Mouse (Mus musculus): Measurements from ENCODE around the gene Bad.

Bad gene

DNA sequence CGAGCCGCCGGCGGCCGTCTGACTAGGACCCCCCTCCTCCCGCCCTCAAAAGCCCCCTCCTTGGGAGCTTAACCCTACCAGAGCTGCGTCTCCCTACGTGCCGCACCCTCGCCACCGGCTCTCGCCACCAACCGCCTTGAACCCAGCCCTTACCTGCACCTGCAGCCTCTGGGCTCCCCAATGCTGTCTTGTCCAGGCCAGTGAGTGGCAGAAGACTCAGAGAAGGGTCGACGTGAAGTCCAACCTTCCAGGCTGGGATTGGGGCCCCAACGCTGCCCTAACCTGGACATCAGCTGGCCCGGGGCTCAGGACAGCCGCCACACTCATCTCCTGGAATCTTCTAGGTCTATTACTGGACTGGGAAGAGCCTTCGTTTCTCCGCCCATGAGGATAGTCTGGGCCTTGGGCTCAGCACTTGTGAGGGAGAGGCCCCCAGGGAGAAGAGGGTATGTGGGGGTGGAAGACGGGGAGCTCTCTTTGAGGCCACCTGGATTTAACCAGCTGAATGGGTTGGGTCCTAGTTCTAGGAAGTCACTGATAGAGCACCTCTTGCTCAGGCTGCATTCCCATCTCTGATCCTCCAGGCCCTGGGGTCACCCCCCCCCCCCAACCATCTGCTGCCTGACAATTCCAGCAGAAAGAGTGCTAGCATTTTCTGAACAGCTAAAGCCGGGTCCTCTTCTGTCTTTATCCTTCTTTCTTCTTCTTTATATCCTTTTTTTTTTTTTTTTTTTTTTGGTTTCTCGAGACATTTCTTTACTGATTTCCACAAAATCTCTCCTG, 7.3 kb upstream of the Bad start, which contains the start of gene Kcnk4:
Gene Kcnk4, minus strand, starts transcription at position 321 of the 783 bp plus-strand sequence.
- DNase-seq (ENCODE audit: low read depth, low spot score): no peak

DNA sequence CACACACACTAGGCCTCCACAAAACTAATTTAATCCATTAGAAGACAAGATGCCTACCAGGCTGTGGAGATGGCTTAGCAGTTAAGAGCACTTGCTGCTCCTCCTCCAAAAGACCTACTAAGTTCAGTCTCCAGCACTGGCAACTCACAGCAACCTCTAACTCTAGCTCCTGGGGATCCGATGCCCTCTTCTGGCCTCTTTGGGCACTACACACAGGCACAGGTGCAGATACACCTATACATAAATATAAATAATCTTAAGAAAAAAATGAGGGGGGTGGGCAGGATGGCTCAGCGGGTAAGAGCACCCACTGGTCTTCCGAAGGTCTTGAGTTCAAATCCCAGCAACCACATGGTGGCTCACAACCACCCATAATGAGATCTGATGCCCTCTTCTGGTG, 5.4 kb upstream of the Bad start:
- DNase-seq (ENCODE audit: low read depth, low spot score): peak; percentile 46

DNA sequence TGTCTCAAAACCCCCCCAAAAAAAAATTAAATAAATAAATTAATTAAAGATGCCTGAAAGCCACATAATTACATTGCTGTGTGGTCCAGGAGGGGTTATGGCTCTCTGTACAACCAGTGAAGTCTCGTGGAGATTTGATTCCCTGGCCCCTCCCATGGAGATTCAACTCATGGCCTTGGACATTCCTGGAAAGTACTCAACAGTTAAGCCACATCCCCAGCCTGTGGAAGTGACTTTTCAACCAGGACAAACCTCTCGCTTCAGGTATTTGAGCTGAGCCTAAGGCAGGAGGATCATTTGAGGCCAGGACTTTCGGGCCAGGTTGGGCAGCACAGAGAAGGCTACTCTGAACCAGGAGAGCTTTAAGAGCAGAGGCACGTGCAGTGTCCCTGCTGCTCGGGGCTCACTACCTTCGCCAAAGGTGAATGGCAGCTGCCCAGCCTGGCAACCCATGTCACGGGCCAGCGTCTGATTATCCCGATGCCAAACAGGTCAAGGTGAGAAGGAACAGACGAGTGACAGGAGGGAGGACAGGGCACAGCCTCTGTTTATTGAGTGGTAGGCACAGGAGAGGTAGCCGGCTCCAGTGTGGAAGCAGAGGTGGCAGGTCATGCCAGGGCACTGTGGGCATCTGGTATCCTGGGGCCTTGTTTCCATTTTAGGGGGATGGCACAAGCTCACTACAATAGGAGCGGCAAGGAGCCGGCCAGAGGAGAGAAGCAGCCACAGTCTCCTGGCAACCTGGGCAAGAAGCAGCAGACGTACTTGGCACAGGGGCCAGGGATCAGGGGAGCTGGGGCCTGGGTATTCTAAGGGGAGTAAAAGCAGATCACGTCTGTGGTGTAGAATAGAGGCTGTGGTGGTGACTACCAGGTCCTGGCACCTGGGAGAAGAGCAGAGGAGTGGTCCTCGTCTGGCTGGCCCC, 3.9 kb upstream of the Bad start:
- DNase-seq (ENCODE audit: low read depth, low spot score): no peak

DNA sequence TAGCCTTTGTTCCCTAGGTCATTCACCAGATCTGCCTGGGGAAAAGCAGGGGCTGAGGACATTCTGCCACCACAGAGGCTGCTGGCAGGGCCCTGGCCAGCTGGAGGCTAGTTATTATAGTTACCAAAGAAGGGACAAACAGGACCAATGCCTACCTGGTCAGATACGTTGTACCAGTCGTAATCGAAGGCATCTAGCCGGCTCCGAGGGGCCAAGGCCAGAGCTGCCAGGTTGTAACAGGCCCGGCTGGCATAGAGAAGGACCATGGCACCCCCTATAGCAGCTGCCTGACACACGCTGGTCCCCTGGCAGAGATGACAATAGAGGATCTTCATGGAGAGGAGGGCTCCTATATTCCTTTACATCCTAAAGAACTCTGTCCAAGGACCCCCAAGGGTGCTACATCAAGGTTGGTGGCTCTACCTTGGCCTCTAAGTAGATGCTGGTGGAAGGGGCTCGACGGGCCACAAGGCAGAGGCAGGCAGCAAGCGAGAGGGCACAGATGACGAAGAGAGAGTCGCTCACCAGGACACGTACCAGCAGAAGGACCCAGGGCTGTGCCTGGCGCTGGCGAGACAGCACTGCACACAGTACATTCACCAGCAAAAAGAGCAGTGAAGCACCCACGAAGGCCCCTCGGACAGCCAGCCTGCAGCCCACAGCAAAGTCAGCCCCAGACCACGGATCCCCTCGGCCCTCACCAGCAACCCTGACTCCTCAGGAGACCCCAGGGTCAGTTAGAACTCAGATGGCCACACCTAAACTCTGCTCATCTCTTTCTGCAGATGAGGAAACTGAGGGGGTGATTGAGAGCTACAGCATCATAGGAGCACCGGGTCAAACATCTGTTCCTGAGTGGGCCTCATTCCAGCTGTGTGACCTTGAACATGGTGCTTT, 2.3 kb upstream of the Bad start:
- DNase-seq (ENCODE audit: low read depth, low spot score): no peak

DNA sequence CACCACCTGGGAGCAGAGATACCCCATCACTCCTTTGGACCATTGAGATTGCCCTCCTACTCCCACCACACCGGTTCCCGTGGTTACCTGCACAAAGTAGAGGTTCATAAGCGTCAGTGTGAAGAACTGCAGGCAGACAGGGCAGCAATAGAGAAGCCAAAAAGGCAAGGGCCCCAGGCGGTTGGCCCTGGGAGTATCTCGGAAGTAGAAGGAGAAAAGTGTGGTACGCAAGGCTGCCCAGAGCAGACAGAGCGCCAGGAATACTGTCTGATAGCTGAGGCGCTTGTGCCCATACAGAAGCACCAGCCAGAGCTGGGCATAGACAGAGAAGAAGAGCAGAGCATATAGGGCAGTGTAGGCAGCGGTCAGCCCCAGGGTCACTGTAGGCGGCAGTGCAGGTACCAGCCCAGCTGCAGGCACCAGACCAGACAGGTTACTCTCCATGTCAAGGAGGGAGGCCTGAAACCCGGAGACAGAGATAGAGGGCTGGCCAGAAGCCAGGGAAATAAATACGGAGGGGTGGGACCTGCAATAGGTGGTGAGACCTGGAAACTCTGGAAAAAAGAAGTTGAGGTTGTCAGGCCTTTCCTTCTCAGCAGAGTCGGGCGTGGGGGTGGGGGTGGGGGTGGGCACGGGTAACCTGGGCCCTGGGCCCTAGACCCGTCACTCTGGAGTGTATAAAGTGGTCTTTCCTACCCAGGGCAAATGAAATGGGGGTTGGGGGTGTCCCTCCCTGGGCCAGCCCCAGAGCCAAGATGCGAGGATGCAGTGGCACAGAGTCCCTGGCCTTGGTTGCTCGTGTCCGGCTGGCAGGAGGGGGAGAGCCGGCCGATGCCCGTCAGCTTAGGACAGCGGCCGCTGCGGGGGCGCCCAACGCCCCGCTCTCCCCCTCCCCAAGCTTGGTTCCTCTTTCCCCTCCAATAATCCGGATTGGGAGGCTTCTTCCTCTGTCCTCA, 987 bp upstream of the Bad start:
- peak; percentile 31 for DNase-seq (ENCODE audit: low read depth, low spot score)

DNA sequence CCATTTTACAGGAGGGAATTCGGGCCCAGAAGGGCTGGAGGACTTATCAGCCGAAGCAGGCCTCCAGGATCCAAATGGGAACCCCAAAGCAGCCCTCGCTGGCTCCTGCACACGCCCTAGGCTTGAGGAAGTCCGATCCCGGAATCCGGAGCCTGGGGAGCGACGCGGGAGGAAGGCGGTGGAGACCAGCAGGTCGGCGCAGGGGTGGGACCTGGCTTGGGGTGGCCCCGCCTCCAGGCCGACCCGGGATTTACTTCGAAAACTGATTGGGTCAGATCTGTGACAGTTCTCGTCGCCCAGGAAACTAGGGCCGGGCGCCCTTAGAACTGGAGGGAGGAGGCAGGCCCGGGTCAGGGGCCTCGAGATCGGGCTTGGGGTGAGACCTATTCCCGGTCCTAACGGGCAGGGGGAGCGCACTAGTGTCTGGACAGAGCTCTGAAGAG, 609 bp downstream of the Bad start, which contains the start of gene Gpr137:
Gene Gpr137, minus strand, starts transcription at position 232 of the 443 bp plus-strand sequence.
- DNase-seq (ENCODE audit: low read depth, low spot score): peak; percentile 97

DNA sequence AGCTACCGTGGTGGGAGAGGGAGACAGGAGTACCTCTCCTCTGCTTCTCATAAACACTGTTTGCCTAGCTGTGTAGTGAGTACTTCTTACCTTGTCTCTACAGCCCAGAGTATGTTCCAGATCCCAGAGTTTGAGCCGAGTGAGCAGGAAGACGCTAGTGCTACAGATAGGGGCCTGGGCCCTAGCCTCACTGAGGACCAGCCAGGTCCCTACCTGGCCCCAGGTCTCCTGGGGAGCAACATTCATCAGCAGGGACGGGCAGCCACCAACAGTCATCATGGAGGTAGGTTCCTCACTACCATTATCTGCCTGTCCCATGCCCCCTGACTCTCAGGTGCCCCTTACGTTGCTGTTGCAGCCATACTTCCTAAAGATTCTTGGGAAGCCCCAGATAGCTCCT, 1.1 kb downstream of the Bad start:
- no peak for DNase-seq (ENCODE audit: low read depth, low spot score)

DNA sequence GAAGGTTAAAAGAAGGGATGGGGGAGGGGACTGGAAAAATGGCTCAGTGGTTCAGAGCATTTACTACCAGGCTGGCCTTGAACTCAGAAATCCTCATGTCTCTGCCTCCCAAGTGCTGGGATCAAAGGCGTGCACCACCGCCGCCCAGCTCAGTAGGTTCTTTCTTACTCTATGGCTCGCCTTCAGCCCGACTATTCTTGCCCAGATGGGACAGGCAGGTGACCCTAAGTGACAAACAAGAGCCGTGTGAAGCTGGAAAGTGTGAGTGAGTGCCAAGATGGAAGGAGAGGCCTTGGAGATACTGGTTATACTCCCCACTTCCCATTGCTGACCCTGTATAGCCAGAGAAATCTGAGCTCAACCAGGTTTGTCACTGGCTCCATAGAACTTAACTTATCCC, 2.0 kb downstream of the Bad start:
- DNase-seq (ENCODE audit: low read depth, low spot score): no peak

DNA sequence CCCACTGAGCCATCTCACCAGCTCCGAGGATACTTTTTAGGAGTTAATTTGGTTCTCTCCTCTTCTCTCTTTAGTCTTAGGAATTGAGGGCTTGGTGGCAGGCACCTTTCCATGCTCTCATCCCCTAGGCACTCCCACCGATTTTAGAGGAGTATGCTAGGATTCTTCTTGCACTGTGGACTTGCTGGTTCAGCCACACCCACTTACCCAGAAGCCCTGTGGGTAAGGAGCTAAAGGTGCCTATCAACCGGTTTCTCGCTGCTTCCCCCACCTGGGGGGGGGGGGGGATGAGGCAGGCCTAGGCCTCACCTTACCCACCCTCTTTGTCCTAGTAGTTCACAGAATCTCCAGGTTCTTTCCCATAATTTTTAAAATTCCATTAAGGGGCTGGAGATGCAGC, 6.1 kb downstream of the Bad start:
- no peak for DNase-seq (ENCODE audit: low read depth, low spot score)

DNA sequence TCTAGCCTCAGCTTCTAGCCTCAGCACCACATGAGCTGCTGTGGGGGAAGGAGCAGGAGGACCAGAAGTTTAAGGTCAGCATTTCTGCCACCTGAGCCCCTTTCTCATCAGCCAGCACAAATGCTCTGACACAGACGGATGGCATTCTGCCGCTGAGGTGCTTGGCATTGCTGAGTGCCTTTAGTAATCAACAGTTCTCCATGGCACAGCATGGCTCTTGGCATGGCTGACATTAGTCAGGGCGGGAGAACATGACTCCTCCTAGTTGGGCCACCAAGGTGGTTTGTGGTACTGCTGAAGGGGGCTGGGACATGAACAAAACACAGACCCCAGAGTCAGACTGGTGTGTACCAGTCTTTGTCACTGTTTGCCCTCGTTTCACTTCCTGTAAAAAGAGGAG, 6.5 kb downstream of the Bad start:
- no peak for DNase-seq (ENCODE audit: low read depth, low spot score)

DNA sequence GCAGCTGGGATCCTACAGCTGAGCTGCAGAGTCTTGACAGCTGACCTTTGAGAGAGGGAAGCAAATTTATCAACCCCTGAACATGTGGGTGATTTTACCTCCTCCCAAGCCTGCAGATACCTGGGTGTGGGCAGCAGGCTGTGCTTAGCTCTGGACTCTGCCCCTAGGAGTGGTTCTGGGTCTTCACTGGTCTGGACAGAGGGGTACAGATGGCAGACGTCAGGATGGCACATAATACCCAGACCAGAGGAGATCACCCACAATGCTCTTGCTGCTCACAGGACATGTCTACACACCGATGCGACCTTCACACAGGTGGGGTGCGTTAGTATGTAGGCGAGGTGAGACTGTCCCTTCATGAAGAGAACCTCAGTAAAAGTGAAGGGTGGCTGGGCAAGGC, 7.9 kb downstream of the Bad start:
- peak; percentile 29 for DNase-seq (ENCODE audit: low read depth, low spot score)

DNA sequence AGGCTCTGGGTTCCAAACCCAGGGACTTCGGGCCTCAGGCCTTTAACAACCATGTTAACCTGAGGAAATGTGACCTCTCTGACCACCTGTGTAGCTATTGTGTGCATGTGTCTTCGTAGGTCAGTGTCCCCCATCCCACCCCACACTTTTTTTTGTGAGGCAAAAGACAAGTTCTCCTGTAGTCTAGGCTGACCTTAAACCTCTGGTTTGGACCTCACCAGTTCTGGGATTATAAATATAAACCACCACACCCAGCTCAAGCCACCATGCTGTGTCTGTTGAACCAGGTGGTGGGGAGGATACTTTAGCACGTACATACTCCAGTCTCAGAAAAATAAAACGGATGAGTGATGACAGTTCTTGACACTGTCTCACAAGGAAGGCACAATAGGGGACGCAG, 8.3 kb downstream of the Bad start:
- no peak for DNase-seq (ENCODE audit: low read depth, low spot score)

DNA sequence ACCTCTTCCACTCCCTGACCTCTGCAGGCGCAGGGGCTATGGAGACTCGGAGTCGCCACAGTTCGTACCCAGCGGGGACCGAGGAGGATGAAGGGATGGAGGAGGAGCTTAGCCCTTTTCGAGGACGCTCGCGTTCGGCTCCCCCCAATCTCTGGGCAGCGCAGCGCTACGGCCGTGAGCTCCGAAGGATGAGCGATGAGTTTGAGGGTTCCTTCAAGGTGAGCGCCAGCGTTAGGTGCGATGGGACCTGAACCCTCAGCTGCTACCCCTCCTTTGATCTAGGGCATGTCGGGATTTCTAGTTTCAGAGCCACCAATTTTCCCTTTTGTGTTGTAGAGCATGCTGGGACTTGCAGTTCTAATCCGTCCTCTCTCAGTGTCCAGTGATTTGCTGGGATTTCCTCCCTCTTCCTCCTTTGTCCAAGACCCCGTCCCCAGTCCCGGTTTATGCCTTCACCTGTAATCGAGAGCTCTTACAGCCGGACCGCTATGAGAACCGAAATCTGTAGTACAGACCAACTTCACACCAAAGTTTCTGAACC, 9.0 kb downstream of the Bad start:
- DNase-seq (ENCODE audit: low read depth, low spot score): peak; percentile 75

DNA sequence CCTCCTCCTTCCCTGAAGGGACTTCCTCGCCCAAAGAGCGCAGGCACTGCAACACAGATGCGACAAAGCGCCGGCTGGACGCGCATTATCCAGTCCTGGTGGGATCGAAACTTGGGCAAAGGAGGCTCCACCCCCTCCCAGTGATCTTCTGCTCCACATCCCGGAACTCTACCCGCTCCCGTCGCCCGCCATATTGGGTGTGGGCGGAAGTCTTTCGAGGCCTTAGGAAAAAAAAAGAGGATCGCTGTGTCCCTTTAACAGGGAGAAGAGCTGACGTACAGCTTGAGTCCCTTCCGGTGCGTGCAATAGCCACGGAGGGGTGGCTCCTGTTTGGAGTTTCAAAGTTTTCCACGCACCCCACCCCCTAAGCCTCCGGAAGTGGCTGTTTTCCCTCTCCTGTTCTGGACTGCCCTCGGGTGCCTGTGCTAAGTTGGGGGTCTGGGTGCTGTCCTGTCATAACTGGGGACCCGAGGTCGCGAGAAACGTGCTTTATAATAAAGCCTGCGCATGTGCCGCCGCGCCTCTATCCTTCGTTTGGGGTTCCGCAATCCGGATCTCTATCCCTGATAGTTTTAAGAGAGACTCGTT, 9.8 kb downstream of the Bad start:
- DNase-seq (ENCODE audit: low read depth, low spot score): peak; percentile 99

DNA sequence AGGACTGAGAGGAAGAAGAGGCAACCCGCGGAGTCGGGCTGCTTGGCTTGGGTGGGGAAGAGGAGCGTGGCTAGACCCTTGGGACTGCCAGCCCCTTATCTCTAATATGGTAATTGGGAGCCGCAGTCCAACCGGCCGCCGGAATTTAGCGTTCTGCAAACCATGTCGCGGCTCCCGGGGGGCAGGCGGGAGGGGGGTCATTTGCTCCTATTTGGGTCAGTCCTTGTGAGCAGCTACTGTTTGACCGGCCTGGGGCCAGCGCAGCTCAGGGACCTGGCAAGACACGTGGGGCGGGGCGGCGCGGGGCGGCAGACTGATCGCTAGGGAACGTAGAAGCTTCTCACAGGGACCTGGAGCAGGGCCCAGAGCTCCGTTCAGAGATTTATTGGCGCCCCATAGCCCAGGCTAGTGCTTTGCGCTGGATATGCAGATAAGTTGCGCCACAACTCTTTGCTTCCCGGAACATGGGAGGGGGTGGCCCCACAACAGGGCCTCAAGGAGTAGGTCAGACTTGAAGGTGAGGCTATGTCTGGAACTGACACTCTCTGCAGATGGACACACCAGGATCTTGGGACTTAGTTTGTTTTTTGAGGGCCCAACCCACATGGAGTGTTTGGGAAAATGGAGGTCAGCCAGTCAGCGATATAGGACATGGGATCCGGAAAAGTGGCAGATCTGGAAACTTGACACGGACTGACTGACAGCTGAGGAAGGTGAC, 10.5 kb downstream of the Bad start:
- peak; percentile 89 for DNase-seq (ENCODE audit: low read depth, low spot score)

DNA sequence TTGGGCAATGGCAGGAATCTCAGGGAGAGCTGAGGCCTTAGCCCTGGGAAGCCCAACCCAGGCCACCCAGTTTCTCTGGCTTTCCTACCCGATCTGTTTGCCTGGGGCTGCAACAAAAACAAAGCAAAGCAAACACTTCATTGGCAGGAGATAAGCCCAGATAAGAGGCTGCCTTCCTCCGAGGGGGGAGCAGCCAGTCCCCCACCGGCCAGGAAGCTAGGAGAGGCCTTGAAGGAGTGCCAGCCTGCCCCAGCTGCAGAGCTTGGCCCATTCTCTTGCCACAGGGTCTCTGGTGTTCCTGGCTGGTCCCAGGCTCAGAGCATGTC, 11.0 kb downstream of the Bad start:
- no peak for DNase-seq (ENCODE audit: low read depth, low spot score)

DNA sequence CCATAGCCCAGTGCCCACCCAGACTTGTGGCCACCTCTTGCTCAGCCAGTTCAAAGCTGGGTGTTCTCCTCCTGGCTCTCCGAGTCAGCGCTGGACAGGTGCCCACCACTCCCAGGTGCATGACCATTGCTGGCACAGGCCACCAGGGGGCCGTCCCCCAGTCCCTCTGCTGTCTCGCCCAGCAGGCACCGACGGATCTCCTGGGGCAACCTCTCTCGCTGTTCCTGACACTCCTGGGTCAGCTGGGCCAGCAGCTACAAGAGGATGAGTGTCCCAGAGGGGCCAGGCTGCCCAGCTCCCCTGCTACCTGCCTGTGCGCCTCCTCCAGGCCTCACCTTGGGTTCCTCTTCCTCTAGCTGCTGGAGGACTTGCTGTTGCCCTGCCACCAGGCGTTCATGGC, 12.4 kb downstream of the Bad start:
- DNase-seq (ENCODE audit: low read depth, low spot score): peak; percentile 63

DNA sequence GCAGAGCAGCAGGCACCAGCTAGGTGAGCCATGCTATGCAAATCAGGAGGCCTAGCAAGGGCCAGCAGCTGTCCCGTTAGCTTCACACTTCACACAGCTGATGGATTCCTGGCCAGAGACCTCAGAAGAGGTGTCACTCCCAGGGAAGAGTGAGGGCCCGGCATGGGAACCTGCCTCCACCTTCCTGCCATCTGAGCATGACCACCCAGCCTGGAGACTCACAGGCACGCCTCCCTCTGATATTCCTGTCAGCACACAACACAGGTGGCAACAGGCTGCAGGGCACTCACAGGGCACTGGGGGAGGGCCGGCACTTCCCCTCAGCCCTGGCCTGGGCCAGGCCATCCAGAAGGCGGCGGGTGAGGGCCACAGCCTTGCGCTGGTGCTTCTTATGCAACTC, 13.8 kb downstream of the Bad start:
- DNase-seq (ENCODE audit: low read depth, low spot score): no peak

DNA sequence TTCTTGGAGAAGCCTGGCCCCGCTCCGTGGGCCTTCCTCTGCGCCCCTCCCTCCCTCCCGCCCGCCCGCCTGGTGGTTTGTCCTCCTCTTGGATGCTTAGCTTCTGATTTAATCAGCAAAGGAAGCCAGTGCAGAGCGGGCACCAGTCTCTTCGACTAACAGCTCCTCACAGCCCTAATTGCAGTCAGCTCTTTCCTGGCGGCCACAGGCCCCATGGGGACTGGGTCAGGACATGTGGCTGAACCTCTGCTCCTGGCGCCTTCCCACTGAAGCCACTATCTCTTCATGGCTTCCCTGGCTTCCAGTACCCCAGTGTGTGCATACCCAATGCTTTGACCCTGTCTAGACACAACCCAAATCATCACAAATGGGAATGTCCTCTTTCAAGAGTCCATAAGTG, 14.8 kb downstream of the Bad start:
- DNase-seq (ENCODE audit: low read depth, low spot score): no peak

All from 3T3-L1 (cell line).